Mouse (Mus musculus) bone marrow macrophage, adult 2 months (primary cell): ENCODE data around the gene Dus2.

Experiments
- CTCF ChIP-seq: IDR thresholded peaks from 2 replicates; pipeline ENCODE4 v1.5.1; 2012; ENCODE audit warnings: low read depth, mild to moderate bottlenecking, low read length, moderate library complexity
- POLR2A ChIP-seq: IDR thresholded peaks from 2 replicates; pipeline ENCODE4 v1.6.1; 2012; ENCODE audit warnings: mild to moderate bottlenecking, low read depth, low read length, borderline replicate concordance

GRCm38 (mm10) chr8:106051068-106051467, 59.9 kb downstream of the Dus2 start:
- TF ChIP-seq POLR2A, result no peak
- no peak for TF ChIP-seq CTCF
